Mouse (Mus musculus): ENCODE measurements around the gene Cadps. TPM values are rescaled to one million over a fixed set of nuclear protein-coding genes. Genes with fewer than 3 reads are reported as not detected.
A peak's percentile ranks its signal among the peaks of the same experiment; 100 is the strongest.

Gene Cadps
- polyA plus RNA-seq, 1 experiment = 194 TPM

DNA sequence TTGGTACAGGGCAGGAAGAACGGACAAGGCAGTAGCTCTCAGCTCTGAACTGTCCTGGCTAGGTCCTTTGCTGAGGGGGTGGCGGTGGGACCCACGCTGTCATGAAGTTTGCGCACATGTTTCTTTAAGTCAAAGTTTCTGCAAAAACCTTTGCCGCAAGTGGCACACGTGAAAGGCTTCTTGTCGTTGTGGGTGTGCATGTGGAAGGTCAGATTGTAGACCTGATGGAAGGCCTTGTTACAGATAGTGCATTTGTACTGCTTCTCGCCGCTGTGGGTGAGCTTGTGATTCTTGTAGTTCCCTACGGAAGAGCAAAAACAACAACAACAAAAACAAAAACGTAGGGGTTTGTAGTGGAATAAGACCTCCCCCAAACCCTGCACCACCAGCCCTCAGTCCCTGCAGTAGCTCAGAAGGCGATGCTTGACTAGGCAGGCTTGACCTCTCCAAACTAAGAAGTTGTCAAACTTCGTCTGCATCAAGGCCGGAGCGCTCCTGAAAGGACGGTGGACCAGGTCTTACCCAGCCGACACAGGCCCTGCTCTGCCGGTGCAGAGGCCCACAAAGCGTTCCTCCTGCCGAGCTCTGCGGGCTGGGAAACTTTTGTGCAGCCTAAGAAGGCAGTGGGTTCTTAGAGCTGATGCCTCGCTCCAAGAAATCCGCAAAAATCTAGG lies 480.3 kb downstream of the Cadps start:
- Histone ChIP-seq H3K4me1 (ENCODE audit: control insufficient read depth, insufficient read depth, low read length) (peaks cover 45% of the 10 kb centered on the region), H3K27ac (ENCODE audit: insufficient read depth, low read depth, low read length) (no peak overlapping the region), H3K4me3 (ENCODE audit: insufficient read depth, low read depth, low read length) (no peak overlapping the region)
- TF ChIP-seq CTCF (IDR thresholded peaks at IDR 0.05; ENCODE audit: insufficient read depth, low read depth, low read length) (no peak), POLR2A (IDR thresholded peaks at IDR 0.05; ENCODE audit: insufficient read depth, low read depth, low read length) (no peak)
- 70% methylated on average over 23 of the region's 23 CpGs for WGBS

DNA sequence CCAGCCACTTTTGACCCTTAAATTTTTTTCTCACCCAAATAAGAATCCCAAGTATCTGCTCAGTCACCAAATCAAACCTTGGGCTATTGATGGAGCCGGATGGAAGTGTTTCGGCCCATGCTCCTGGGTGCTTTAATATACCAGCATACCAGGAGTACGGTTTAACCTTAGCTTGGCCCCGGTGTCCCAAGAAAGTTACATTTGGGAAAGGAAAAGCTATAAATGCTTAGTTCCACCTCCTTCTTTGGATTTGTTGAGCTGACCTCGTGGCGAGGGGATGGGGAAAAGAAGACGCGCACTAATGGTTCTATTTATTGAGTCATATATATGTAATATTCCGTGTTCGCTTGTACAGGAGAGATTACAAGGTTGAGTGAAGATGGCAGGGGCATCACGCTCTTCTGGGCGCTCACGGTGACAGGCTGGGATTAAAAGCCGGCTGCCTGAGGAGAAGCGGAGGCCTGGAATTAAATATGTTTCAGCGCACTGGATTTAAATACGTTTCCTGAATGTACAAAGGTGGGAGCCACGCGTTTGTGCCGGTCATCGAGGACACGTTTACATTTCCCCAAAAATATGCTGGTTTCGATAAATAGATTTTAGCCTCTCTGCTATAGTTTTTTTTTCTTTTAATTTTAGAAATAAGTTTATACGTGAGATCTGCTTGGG lies 481.0 kb downstream of the Cadps start:
- H3K4me3 ChIP-seq (ENCODE audit: insufficient read depth, low read depth, low read length) = no peak overlapping the region
- WGBS = 75% methylated on average over 24 of the region's 24 CpGs
- H3K27ac ChIP-seq (ENCODE audit: insufficient read depth, low read depth, low read length) = no peak overlapping the region
- no peak for TF ChIP-seq CTCF (IDR thresholded peaks at IDR 0.05; ENCODE audit: insufficient read depth, low read depth, low read length)
- no peak for TF ChIP-seq POLR2A (IDR thresholded peaks at IDR 0.05; ENCODE audit: insufficient read depth, low read depth, low read length)
- H3K4me1 ChIP-seq (ENCODE audit: control insufficient read depth, insufficient read depth, low read length) = peaks cover 41% of the 10 kb centered on the region

DNA sequence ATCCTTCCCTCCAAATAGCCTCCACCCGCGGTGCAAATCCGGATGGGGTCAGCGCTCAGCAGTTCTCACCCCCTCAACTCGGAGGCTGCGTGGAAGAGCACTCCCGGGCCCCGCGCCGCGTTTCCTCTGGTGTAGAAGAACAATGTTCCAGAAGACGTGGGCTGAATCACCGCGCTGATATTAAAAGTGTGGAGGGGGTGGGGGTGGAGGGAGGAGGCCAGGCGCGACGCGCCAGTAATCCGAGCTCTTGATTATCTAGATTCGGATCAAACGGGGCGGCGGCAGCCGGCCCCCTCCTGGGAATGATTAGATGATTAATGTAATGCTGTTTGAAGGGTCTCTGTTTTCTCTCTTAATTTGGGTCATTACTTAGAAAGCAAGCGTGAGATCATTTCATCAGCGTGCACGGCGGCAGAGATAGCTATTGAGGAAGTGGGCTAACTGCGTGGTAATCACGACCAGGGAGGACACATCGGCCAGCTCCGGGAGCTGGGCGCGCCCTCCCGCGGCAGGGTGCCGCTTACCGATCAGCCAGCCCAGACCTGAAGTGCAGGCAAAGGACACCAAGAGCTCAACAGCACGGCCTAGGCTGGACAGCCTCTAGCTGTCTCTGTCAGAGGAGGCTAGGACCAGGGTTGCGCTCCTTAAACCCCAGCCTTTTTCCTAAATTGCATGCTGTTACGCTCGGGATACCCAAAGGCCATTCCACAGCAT lies 481.6 kb downstream of the Cadps start:
- H3K27ac ChIP-seq (ENCODE audit: insufficient read depth, low read depth, low read length) = no peak overlapping the region

DNA sequence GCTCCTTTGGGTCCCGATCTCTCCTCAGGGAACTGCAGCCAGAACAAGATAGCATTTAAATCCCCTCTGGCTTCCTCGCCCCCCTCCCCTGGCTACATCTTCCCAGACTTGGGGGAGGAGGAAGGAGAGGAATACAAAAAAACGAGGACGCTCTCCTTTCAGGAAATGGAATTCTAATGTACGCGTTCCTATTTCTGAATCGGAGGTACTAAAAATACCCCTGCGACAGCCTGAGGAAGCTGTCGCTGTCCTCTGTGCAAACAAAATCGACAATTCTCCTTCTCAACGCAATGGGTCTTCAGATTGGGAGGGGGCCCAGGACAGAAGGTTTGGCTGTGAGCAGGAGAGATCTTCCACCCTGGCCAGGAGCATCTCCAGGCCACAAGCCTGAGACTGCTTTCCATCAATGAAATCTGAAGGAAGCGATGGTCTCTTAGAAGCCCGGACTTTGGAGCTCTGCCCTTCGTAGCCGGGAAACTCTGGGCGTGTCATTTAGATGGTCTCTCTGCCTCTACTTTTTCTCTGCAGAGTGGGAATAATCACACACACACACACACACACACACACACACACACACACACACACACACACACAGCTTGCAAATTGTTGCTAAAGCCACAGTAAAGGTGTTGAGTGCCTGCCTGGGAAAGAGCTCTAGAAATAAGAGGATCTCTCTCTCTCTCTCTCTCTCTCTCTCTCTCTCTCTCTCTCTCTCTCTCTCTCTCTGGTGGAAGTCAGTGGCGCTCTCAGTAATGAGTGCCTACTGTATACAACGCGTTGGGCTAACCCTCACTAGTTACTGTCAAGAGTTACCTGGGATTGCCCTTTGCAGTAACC lies 482.4 kb downstream of the Cadps start:
- Histone ChIP-seq H3K4me1 (ENCODE audit: control insufficient read depth, insufficient read depth, low read length) (peaks cover 29% of the 10 kb centered on the region), H3K4me3 (ENCODE audit: insufficient read depth, low read depth, low read length) (peak overlapping the region; percentile 9; the same call in 1 of the 2 replicates), H3K27ac (ENCODE audit: insufficient read depth, low read depth, low read length) (no peak overlapping the region)
- TF ChIP-seq CTCF (IDR thresholded peaks at IDR 0.05; ENCODE audit: insufficient read depth, low read depth, low read length) (no peak), POLR2A (IDR thresholded peaks at IDR 0.05; ENCODE audit: insufficient read depth, low read depth, low read length) (no peak)
- 13% methylated on average over 19 of the region's 19 CpGs for WGBS

More for the DNA sequence above, 481.6 kb downstream of the Cadps start:
- peak overlapping the region; percentile 9; the same call in 1 of the 2 replicates for H3K4me3 ChIP-seq (ENCODE audit: insufficient read depth, low read depth, low read length)
- 8% methylated on average over 42 of the region's 42 CpGs for WGBS
- peaks cover 37% of the 10 kb centered on the region for H3K4me1 ChIP-seq (ENCODE audit: control insufficient read depth, insufficient read depth, low read length)
- TF ChIP-seq CTCF (IDR thresholded peaks at IDR 0.05; ENCODE audit: insufficient read depth, low read depth, low read length) = no peak
- TF ChIP-seq POLR2A (IDR thresholded peaks at IDR 0.05; ENCODE audit: insufficient read depth, low read depth, low read length) = no peak

DNA sequence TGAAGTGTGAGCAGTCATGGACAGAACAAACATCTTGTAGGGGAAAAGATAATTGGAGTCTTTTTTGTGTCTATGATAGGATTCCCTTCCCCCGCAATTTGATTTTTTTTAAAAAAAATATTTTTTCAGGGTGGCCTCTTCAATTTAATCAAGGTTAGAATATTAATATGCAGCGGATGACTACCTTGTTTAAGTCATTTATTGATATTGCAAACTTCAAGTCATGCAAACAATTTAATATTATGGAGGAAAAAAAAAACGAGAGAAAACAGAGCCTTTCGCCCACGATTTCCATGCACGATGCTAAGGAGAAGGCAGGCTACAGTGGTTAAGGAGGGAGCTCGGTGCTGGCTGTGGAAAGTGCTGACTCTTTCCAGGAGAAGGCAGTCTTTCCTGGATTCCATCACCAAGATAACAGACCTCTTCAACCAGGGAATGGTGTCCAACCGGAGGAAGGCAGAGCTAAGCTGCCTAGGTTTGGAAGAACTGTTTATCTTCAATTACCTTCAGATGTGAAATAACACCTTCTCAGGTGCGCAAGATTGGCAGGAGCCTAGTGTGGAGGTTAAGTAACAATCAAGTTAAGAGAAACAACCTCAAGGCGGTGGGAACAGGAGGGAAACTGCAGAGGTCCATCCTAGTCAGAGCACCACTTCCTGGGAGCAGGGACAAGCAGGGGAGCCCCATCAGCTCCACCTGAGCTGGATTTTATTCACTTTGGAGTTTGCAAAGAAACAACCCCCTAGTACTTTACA lies 483.9 kb downstream of the Cadps start:
- TF ChIP-seq POLR2A (IDR thresholded peaks at IDR 0.05; ENCODE audit: insufficient read depth, low read depth, low read length) (no peak), CTCF (IDR thresholded peaks at IDR 0.05; ENCODE audit: insufficient read depth, low read depth, low read length) (no peak)
- H3K27ac ChIP-seq (ENCODE audit: insufficient read depth, low read depth, low read length) = no peak overlapping the region
- H3K4me3 ChIP-seq (ENCODE audit: insufficient read depth, low read depth, low read length) = no peak overlapping the region
- WGBS = 32% methylated on average over 10 of the region's 10 CpGs
- peaks cover 15% of the 10 kb centered on the region for H3K4me1 ChIP-seq (ENCODE audit: control insufficient read depth, insufficient read depth, low read length)

DNA sequence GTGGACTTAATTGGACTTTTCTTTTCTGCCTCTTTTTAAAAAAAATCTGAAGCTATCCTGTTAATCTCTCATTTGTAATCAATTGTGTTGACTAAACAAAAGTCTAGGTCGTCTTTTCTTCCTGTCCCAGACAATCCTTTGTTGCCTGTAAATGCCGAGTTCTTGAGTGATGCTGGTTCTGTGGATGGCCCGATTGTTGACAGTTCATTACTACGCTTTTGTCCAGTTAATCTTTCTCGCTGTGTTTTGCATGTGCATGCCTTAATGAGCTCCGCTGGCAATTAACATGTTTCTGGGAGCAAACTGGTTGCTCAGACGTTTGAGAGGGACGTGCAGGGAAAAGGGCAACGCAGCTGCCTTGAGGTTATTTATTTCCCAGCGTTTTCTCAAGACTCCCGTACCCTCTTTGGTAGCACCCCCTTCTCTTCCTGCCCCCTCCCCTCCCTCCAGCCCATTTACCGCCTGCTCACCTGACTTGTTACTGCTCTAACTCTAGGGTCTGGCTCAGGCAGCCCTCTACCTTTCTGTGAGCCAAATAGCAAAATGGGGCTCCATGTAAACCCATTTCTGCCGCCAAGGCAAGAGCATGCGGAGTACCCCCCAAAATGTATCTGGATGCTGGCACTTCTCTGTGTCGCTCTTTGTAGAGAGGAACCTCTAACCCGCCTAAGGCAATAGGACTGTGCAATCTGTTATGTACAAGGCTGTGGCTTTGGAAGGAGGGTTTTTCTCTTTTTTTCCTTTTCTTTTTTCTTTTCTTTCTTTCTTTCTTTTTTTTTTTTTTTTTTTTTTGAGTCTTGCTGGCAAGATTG lies 484.7 kb downstream of the Cadps start:
- Histone ChIP-seq H3K4me1 (ENCODE audit: control insufficient read depth, insufficient read depth, low read length) (peaks cover 15% of the 10 kb centered on the region), H3K4me3 (ENCODE audit: insufficient read depth, low read depth, low read length) (no peak overlapping the region), H3K27ac (ENCODE audit: insufficient read depth, low read depth, low read length) (no peak overlapping the region)
- TF ChIP-seq CTCF (IDR thresholded peaks at IDR 0.05; ENCODE audit: insufficient read depth, low read depth, low read length) (no peak), POLR2A (IDR thresholded peaks at IDR 0.05; ENCODE audit: insufficient read depth, low read depth, low read length) (no peak)
- 29% methylated on average over 16 of the region's 16 CpGs for WGBS

DNA sequence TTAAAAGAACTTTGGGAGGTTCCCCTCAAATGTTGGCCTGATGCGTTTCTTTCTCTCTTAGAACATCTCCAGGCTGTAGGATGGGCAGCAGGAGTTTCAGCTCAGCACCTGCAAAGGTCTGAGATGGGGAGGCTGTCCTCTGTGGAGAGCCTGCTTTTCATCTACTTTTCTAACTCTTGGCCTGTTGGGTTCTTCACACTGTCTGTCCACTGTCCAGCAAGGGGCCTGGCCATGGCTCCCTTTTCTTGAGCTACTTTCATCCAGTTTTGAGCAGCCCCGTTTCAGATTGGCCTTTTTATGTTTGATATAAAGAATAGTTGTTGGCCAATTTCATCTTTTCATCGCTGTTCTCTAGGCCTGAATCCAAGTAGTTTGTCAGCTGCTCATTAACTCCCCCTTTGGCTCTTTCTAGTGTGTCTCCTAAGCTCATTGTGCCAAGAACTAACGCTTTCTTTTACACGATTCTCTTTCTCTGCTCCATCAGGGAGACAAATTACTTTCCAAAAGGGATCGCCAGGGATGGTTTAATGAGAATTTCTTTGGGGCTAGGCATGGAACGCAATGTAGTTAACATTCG lies 485.4 kb downstream of the Cadps start:
- Histone ChIP-seq H3K4me1 (ENCODE audit: control insufficient read depth, insufficient read depth, low read length) (peaks cover 15% of the 10 kb centered on the region), H3K4me3 (ENCODE audit: insufficient read depth, low read depth, low read length) (no peak overlapping the region), H3K27ac (ENCODE audit: insufficient read depth, low read depth, low read length) (no peak overlapping the region)
- WGBS = 50% methylated on average over 8 of the region's 8 CpGs
- no peak for TF ChIP-seq POLR2A (IDR thresholded peaks at IDR 0.05; ENCODE audit: insufficient read depth, low read depth, low read length)
- TF ChIP-seq CTCF (IDR thresholded peaks at IDR 0.05; ENCODE audit: insufficient read depth, low read depth, low read length) = no peak

Measured in olfactory bulb, adult 2 months (tissue).